Mouse (Mus musculus): Measurements from ENCODE around the gene Arhgap1. TPM values are rescaled to one million over a fixed set of nuclear protein-coding genes. Genes with fewer than 3 reads are reported as not detected.

The Arhgap1 gene
- polyA plus RNA-seq, 1 experiment = 85.6 TPM

- no peaks in the 10 kb centered on the region for H3K27me3 ChIP-seq (ENCODE audit: control insufficient read depth, insufficient read depth, low read length, poor library complexity, severe bottlenecking)
- H3K27ac ChIP-seq (ENCODE audit: insufficient read depth, low read length) = no peak overlapping the region
- no peak for TF ChIP-seq CTCF (IDR thresholded peaks at IDR 0.05; ENCODE audit: low read depth, low read length)
- H3K4me1 ChIP-seq (ENCODE audit: control insufficient read depth, insufficient read depth, low read length) = no peaks in the 10 kb centered on the region
- no peaks in the 10 kb centered on the region for H3K9me3 ChIP-seq (replicated peaks; ENCODE audit: control insufficient read depth, insufficient read depth, low read length, poor library complexity, severe bottlenecking)
- H3K9ac ChIP-seq (ENCODE audit: low read depth, poor library complexity, severe bottlenecking) = no peak overlapping the region
- no peak overlapping the region for H3K4me3 ChIP-seq (ENCODE audit: low read depth, low read length)
- H3K36me3 ChIP-seq (ENCODE audit: control insufficient read depth, insufficient read depth, low read length, poor library complexity, severe bottlenecking) = peaks cover 22% of the 10 kb centered on the region; the same call in 1 of the 2 replicates
Measured at GRCm38 (mm10) chr2:91714921-91715320, 65.3 kb downstream of the Arhgap1 start.

GRCm38 (mm10) chr2:91718276-91718675, 68.6 kb downstream of the Arhgap1 start:
- H3K4me3 ChIP-seq (ENCODE audit: low read depth, low read length) = no peak overlapping the region
- H3K9me3 ChIP-seq (replicated peaks; ENCODE audit: control insufficient read depth, insufficient read depth, low read length, poor library complexity, severe bottlenecking) = no peaks in the 10 kb centered on the region
- H3K27me3 ChIP-seq (ENCODE audit: control insufficient read depth, insufficient read depth, low read length, poor library complexity, severe bottlenecking) = no peaks in the 10 kb centered on the region
- peaks cover 17% of the 10 kb centered on the region; the same call in 1 of the 2 replicates for H3K36me3 ChIP-seq (ENCODE audit: control insufficient read depth, insufficient read depth, low read length, poor library complexity, severe bottlenecking)
- H3K4me1 ChIP-seq (ENCODE audit: control insufficient read depth, insufficient read depth, low read length) = no peaks in the 10 kb centered on the region
- no peak for TF ChIP-seq CTCF (IDR thresholded peaks at IDR 0.05; ENCODE audit: low read depth, low read length)
- TF ChIP-seq POLR2A (IDR thresholded peaks at IDR 0.05; ENCODE audit: insufficient read depth, low read length) = no peak
- TF ChIP-seq EP300 (IDR thresholded peaks at IDR 0.05; ENCODE audit: insufficient read depth, low read depth, low read length) = no peak
- no peak overlapping the region for H3K9ac ChIP-seq (ENCODE audit: low read depth, poor library complexity, severe bottlenecking)
- H3K27ac ChIP-seq (ENCODE audit: insufficient read depth, low read length) = no peak overlapping the region

Other genes with a start within 250 kb of the Arhgap1 start
- gene 1110051M20Rik, start 205.2 kb upstream of the Arhgap1 start, polyA plus RNA-seq (2011; ENCODE audit: insufficient read depth, insufficient read length, low read depth, missing spikeins) = 19.3 and 20.1 TPM in 2 replicates
- 6.2 and 6.6 TPM in 2 replicates for gene Lrp4, start 192.3 kb upstream of the Arhgap1 start, polyA plus RNA-seq (2011; ENCODE audit: insufficient read depth, insufficient read length, low read depth, missing spikeins)
- 204 and 218 TPM in 2 replicates for gene Ckap5, start 123.1 kb upstream of the Arhgap1 start, polyA plus RNA-seq (2011; ENCODE audit: insufficient read depth, insufficient read length, low read depth, missing spikeins)
- gene F2, start 13.4 kb upstream of the Arhgap1 start, polyA plus RNA-seq (2011; ENCODE audit: insufficient read depth, insufficient read length, low read depth, missing spikeins) = 0.57 and 0.67 TPM in 2 replicates
- gene Zfp408, start 69 bp upstream of the Arhgap1 start, polyA plus RNA-seq (2011; ENCODE audit: insufficient read depth, insufficient read length, low read depth, missing spikeins) = 14.4 and 14.9 TPM in 2 replicates
- 38.8 and 43.2 TPM in 2 replicates for gene Atg13, start 60.7 kb downstream of the Arhgap1 start, polyA plus RNA-seq (2011; ENCODE audit: insufficient read depth, insufficient read length, low read depth, missing spikeins)
- 16.8 and 22.4 TPM in 2 replicates for gene Harbi1, start 61.0 kb downstream of the Arhgap1 start, polyA plus RNA-seq (2011; ENCODE audit: insufficient read depth, insufficient read length, low read depth, missing spikeins)
- 43.1 and 50.4 TPM in 2 replicates for gene Ambra1, start 80.3 kb downstream of the Arhgap1 start, polyA plus RNA-seq (2011; ENCODE audit: insufficient read depth, insufficient read length, low read depth, missing spikeins)

Measured in ES-Bruce4 (cell line).